Mouse (Mus musculus) limb, embryonic 14.5 days (tissue): ENCODE results near the gene Siglec1. TPM values are rescaled to one million over a fixed set of nuclear protein-coding genes. Genes with fewer than 3 reads are reported as not detected.
"Not testable (repeated sequence)": the region's sequence is repeated elsewhere in the genome, so short reads cannot be mapped to it uniquely, and the experiment has no call there.

Source experiments
- ATAC-seq: fragments of 200-750 bp; cut with Nextera tagmentation; 2 replicates; pipeline ENCODE4 v1.8.0; 2017; ENCODE audit warnings: low read depth, moderate number of reproducible peaks, moderate TSS enrichment; ENCODE audit not compliant: low FRiP score
- DNase-seq: peaks from one replicate; pipeline ENCODE4 v3.0.0-alpha.2; 2015; ENCODE audit warnings: low spot score
- H3K27ac ChIP-seq: fragments of 300-500 bp; sonication (generic); replicated peaks from 2 replicates; pipeline ENCODE4 v1.5.1; 2014; ENCODE audit warnings: low read depth, mild to moderate bottlenecking, low read length, moderate library complexity, mixed read lengths
- H3K27me3 ChIP-seq: fragments of 300-500 bp; sonication (generic); 2 replicates; pipeline ENCODE4 v1.6.1; 2014; ENCODE audit warnings: low read length, mixed read lengths; ENCODE audit not compliant: control insufficient read depth, insufficient read depth
- H3K36me3 ChIP-seq: fragments of 300-500 bp; sonication (generic); 2 replicates; pipeline ENCODE4 v1.6.1; 2014; ENCODE audit warnings: mild to moderate bottlenecking, low read length, moderate library complexity, mixed read lengths; ENCODE audit not compliant: control insufficient read depth, insufficient read depth
- H3K4me1 ChIP-seq: fragments of 300-500 bp; sonication (generic); 2 replicates; pipeline ENCODE4 v1.6.1; 2014; ENCODE audit warnings: antibody characterized with exemption, low read length, mixed read lengths; ENCODE audit not compliant: control insufficient read depth, insufficient read depth
- H3K4me2 ChIP-seq: fragments of 300-500 bp; sonication (generic); replicated peaks from 2 replicates; pipeline ENCODE4 v1.6.1; 2014; ENCODE audit warnings: low read depth, mild to moderate bottlenecking, low read length, moderate library complexity; ENCODE audit not compliant: severe bottlenecking
- H3K4me3 ChIP-seq: fragments of 300-500 bp; sonication (generic); replicated peaks from 2 replicates; pipeline ENCODE4 v1.5.1; 2014; ENCODE audit warnings: low read length
- H3K9ac ChIP-seq: fragments of 300-500 bp; sonication (generic); 2 replicates; pipeline ENCODE4 v1.6.1; 2014; ENCODE audit warnings: mild to moderate bottlenecking, low read depth, low read length, moderate library complexity; ENCODE audit not compliant: severe bottlenecking
- H3K9me3 ChIP-seq: fragments of 300-500 bp; sonication (generic); 2 replicates; pipeline ENCODE4 v1.6.1; 2016; ENCODE audit warnings: low read length; ENCODE audit not compliant: control insufficient read depth
- POLR2A ChIP-seq: fragments of 200-500 bp; IDR thresholded peaks from 2 replicates; pipeline ENCODE4 v1.8.0; 2012; ENCODE audit warnings: inconsistent platforms, mild to moderate bottlenecking, moderate library complexity, borderline replicate concordance; ENCODE audit not compliant: insufficient read depth, insufficient read length; ENCODE audit errors: extremely low read depth
- WGBS: fragments of 180-500 bp; shearing (Covaris S2); extraction: QIAGEN DNeasy Blood & Tissue Kit; methylation state at CpG from one replicate; pipeline ENCODE4 v1.1.7; 2014; 5-methylcytosine and 5-hydroxymethylcytosine counted together
- polyA plus RNA-seq, 2 experiments: library from polyadenylated mRNA; depleted of rRNA in 1 of 2; stranded (reverse) in 1 of 2; unstranded in 1 of 2; fragments of >200 nt; fragmentation: Nextera tagmentation in 1 of 2; extraction: Ambion mirVana in 1 of 2; gene quantifications; 2 replicates each; pipeline versions ENCODE4 v1.2.1 to v1.2.3; 2012 to 2014

Siglec1 gene
- polyA plus RNA-seq, 2 experiments = 0.51 to 0.87 TPM

DNA sequence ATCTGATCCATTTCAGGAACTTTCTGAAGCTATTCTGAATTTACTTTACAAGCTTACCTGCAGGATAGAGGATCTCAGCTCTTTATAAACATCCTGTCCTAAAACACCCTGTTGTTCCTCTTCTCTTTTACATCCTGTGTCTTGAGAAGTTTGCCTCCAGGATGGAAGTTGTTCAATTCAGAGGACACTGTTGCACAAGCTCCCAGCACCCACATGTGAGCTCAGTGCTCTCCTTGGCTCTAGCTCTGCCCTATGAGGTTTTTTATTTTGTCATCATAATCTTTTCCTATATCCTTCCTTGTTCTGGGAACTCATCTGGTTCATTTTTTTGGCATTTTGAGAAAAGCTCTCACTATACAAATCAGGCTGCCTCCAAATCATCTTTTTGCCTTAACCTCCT, 49.8 kb downstream of the Siglec1 start:
- TF ChIP-seq POLR2A = no peak
- Histone ChIP-seq H3K9ac (no peak overlapping the region), H3K4me3 (no peak overlapping the region), H3K9me3 (no peaks in the 10 kb centered on the region), H3K4me1 (peaks cover 11% of the 10 kb centered on the region; the same call in 1 of the 2 replicates), H3K36me3 (no peaks in the 10 kb centered on the region), H3K27ac (no peak overlapping the region), H3K27me3 (peaks cover 14% of the 10 kb centered on the region), H3K4me2 (no peak overlapping the region)
- no peak for ATAC-seq
- DNase-seq = no peak

DNA sequence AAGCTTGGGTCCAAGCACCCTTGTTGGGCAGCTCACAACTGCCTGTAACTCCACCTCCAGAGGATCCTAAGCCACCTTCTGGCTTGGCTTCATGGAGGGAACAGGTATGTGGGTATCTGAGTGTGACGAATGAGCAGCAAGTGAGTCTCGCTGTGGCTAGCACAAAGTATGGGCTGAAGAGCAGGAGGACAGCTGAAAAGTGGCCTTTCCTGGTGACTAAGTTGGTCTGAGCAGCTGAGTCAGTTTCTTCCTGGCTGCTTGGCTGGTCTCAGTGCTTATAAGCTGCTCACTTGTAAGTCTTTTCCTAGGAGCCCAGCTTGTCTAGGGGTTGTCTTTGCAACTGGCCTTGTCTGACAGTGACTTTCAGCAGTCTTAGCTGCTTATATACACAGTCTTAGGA, 50.2 kb downstream of the Siglec1 start:
- TF ChIP-seq POLR2A = no peak
- H3K4me1 ChIP-seq = peaks cover 8% of the 10 kb centered on the region; the same call in 1 of the 2 replicates
- peaks cover 10% of the 10 kb centered on the region; the same call in 1 of the 2 replicates for H3K27me3 ChIP-seq
- H3K9me3 ChIP-seq = no peaks in the 10 kb centered on the region
- no peaks in the 10 kb centered on the region for H3K36me3 ChIP-seq
- DNase-seq = no peak
- ATAC-seq = no peak
- H3K4me3 ChIP-seq = no peak overlapping the region
- 86% methylated on average over 2 of the region's 2 CpGs for WGBS
- no peak overlapping the region for H3K9ac ChIP-seq
- no peak overlapping the region for H3K4me2 ChIP-seq
- H3K27ac ChIP-seq = no peak overlapping the region

DNA sequence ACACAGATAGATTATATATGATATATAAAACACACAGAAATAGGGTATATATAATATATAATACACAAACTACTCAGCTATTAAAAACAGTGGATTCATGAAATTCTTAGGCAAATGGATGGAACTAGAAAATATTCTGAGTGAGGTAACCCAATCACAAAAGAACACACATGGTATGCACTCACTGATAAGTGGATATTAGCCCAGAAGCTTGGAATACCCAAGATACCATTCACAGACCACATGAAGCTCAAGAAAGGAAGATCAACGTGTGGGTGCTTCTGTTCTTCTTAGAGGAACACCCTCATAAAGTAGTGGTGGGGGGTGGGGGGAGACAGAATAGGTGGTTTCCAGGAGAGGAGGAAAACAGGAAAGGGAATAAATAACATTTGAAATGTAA, 55.2 kb downstream of the Siglec1 start:
- not testable (repeated sequence) for H3K27ac ChIP-seq, H3K9ac ChIP-seq, H3K27me3 ChIP-seq, ATAC-seq, H3K4me3 ChIP-seq, H3K9me3 ChIP-seq, H3K4me2 ChIP-seq, DNase-seq, H3K4me1 ChIP-seq
- WGBS = 63% methylated on average over 1 of the region's 1 CpGs
- peaks cover 23% of the 10 kb centered on the region for H3K36me3 ChIP-seq

- DNase-seq (no peak), ATAC-seq (no peak)
- 85% methylated on average over 1 of the region's 1 CpGs for WGBS
- peaks cover 27% of the 10 kb centered on the region for H3K36me3 ChIP-seq
- H3K27ac ChIP-seq = no peak overlapping the region
- H3K9me3 ChIP-seq = no peaks in the 10 kb centered on the region
- no peaks in the 10 kb centered on the region for H3K27me3 ChIP-seq
- no peaks in the 10 kb centered on the region for H3K4me1 ChIP-seq
- H3K4me3 ChIP-seq = no peak overlapping the region
- no peak overlapping the region for H3K4me2 ChIP-seq
- no peak overlapping the region for H3K9ac ChIP-seq
- no peak for TF ChIP-seq POLR2A
These were observed 55.6 kb downstream of the Siglec1 start for GRCm38 (mm10) chr2:131030998-131031397.

GRCm38 (mm10) chr2:131030561-131030960, 56.0 kb downstream of the Siglec1 start:
- WGBS = 78% methylated on average over 2 of the region's 2 CpGs
- no peak overlapping the region for H3K27ac ChIP-seq
- no peak overlapping the region for H3K4me3 ChIP-seq
- H3K4me2 ChIP-seq = no peak overlapping the region
- no peaks in the 10 kb centered on the region for H3K9me3 ChIP-seq
- no peak for TF ChIP-seq POLR2A
- peaks cover 31% of the 10 kb centered on the region for H3K36me3 ChIP-seq
- no peak overlapping the region for H3K9ac ChIP-seq
- no peak for ATAC-seq
- no peaks in the 10 kb centered on the region for H3K4me1 ChIP-seq
- H3K27me3 ChIP-seq = no peaks in the 10 kb centered on the region
- DNase-seq = no peak
